9 mouse cellular contexts compared by ENCODE assay signal in the genomic region with DNA sequence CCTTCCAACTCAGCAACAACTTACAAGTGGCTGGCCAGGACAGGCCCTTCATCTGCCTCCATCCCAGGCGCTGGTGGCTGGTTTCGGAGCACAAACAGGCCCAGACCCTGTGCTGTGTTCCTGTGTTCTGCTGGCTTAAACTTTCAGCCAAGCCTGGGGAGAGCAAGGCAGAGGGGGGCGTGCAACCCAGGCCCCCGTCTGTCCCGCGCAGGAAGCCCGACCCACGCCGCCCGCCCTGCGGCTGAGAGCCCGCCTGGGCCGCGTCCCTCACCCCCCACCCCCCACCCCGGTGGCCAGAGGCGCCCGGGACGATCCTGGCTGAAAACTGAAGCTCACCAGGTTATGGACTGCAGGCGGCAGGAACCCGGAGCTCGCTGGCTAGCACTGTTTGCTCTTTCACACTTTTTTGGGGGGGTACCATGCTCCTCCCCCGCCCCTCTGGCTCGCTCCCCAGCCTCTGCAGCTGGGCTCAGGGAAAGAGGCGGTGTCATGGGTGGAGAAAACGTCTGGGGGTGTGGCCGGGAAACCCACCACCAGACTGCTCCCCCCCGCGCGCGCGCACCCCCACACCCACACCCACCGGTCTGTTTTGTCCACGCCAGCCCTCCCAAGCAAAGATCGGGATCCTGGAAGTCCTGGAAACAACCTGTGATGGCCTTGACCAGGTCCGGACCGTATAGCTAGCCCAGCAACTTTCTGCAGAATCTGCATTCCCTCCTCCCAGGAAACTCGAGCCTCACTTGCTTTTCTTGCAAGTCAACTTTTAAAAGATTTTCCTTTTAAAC. TPM values are rescaled to one million over a fixed set of nuclear protein-coding genes. Genes with fewer than 3 reads are reported as not detected.
DNase-seq lines count a peak whose midpoint lies in the region; ATAC-seq lines count a peak whose summit lies in the region.
"Had no signal": no experiment of that assay in that cellular context is flagged by ENCODE, and none has a peak within 500 bp of the region (broad histone marks: within the 10 kb centered on the region; RNA-seq: fewer than 3 reads in every experiment).

Gene Pabpc4l, minus strand, starts transcription at position 739 of the 785 bp plus-strand sequence.

- no peak for DNase-seq in kidney, adult 11 months
- peak; percentile 34 for DNase-seq in gastrocnemius, postnatal 25 days
- no peak for DNase-seq in c-Kit-positive CD71-positive TER-119-positive erythroid progenitor cells, embryonic 14.5 days (ENCODE audit: low spot score)

- WGBS in kidney, embryonic 15.5 days, result 2% methylated on average over 36 of the region's 37 CpGs
- under 1% methylated on average over 37 of the region's 37 CpGs for WGBS in hindbrain, embryonic 15.5 days
- WGBS in liver, embryonic 16.5 days (ENCODE audit: insufficient replicate concordance), result under 1% methylated on average over 37 of the region's 37 CpGs
- under 1% methylated on average over 37 of the region's 37 CpGs for WGBS in neural tube, embryonic 15.5 days

- H3K27ac ChIP-seq in kidney, embryonic 15.5 days, result peak within 1 kb of the TSS; percentile 84
- H3K27ac ChIP-seq in brown adipose tissue, adult 24 weeks (replicated peaks; ENCODE audit: low read depth, low read length), result no peak within 1 kb of the TSS
- H3K27ac ChIP-seq in hindbrain, embryonic 15.5 days (replicated peaks), result peak within 1 kb of the TSS; percentile 52
- no peak within 1 kb of the TSS for H3K27ac ChIP-seq in liver, embryonic 16.5 days (ENCODE audit: low read length)
- peak within 1 kb of the TSS; percentile 46 for H3K27ac ChIP-seq in neural tube, embryonic 15.5 days (replicated peaks)

- peaks cover 5% of the 10 kb centered on the region; the same call in 1 of the 2 replicates for H3K4me1 ChIP-seq in kidney, embryonic 15.5 days
- no peaks in the 10 kb centered on the region for H3K4me1 ChIP-seq in brown adipose tissue, adult 24 weeks (ENCODE audit: control insufficient read depth, insufficient read depth, insufficient read length, low read length)
- H3K4me1 ChIP-seq in hindbrain, embryonic 15.5 days (replicated peaks), result 0 out of 2 replicates have a peak, but pooled peaks cover 6% of the 10 kb centered on the region
- no peaks in the 10 kb centered on the region for H3K4me1 ChIP-seq in liver, embryonic 16.5 days (ENCODE audit: control insufficient read depth, low read depth, low read length)
- peaks cover 8% of the 10 kb centered on the region for H3K4me1 ChIP-seq in neural tube, embryonic 15.5 days

- H3K4me2 ChIP-seq in kidney, embryonic 15.5 days, result peak within 1 kb of the TSS; percentile 76
- H3K4me2 ChIP-seq in hindbrain, embryonic 15.5 days, result peak within 1 kb of the TSS; percentile 99
- H3K4me2 ChIP-seq in liver, embryonic 16.5 days (ENCODE audit: low read depth, low read length), result peak within 1 kb of the TSS; percentile 60
- H3K4me2 ChIP-seq in neural tube, embryonic 15.5 days, result peak within 1 kb of the TSS; percentile 98

- peak within 1 kb of the TSS; percentile 71 for H3K9ac ChIP-seq in kidney, embryonic 15.5 days
- peak within 1 kb of the TSS; percentile 38 for H3K9ac ChIP-seq in hindbrain, embryonic 15.5 days
- peak within 1 kb of the TSS; percentile 24; the same call in 1 of the 2 replicates for H3K9ac ChIP-seq in liver, embryonic 16.5 days (ENCODE audit: low read depth, low read length)
- H3K9ac ChIP-seq in neural tube, embryonic 15.5 days (replicated peaks), result peak within 1 kb of the TSS; percentile 57

- no peaks in the 10 kb centered on the region for H3K27me3 ChIP-seq in kidney, embryonic 15.5 days
- no peaks in the 10 kb centered on the region for H3K27me3 ChIP-seq in hindbrain, embryonic 15.5 days
- no peaks in the 10 kb centered on the region for H3K27me3 ChIP-seq in liver, embryonic 16.5 days (ENCODE audit: control insufficient read depth, insufficient read depth, low read depth, low read length)
- no peaks in the 10 kb centered on the region for H3K27me3 ChIP-seq in neural tube, embryonic 15.5 days (replicated peaks)

- ATAC-seq in kidney, embryonic 15.5 days (replicated peaks; ENCODE audit: low FRiP score), result peak; percentile 97
- ATAC-seq in hindbrain, embryonic 15.5 days (ENCODE audit: low FRiP score, low read depth), result peak; percentile 93
- peak; percentile 50; the same call in 1 of the 2 replicates for ATAC-seq in liver, embryonic 16.5 days (ENCODE audit: low read depth)
- ATAC-seq in neural tube, embryonic 15.5 days (ENCODE audit: low FRiP score), result peak; percentile 92

- H3K36me3 ChIP-seq in kidney, embryonic 15.5 days, result peaks cover 9% of the 10 kb centered on the region
- H3K36me3 ChIP-seq in hindbrain, embryonic 15.5 days, result no peaks in the 10 kb centered on the region
- H3K36me3 ChIP-seq in liver, embryonic 16.5 days (ENCODE audit: control insufficient read depth, insufficient read depth), result no peaks in the 10 kb centered on the region
- H3K36me3 ChIP-seq in neural tube, embryonic 15.5 days, result no peaks in the 10 kb centered on the region

- peak within 1 kb of the TSS; percentile 67 for H3K4me3 ChIP-seq in kidney, embryonic 15.5 days (replicated peaks)
- peak within 1 kb of the TSS; percentile 60 for H3K4me3 ChIP-seq in brown adipose tissue, adult 24 weeks (ENCODE audit: insufficient read depth, low read depth, low read length)
- H3K4me3 ChIP-seq in hindbrain, embryonic 15.5 days, result peak within 1 kb of the TSS; percentile 63
- peak within 1 kb of the TSS; percentile 54 for H3K4me3 ChIP-seq in liver, embryonic 16.5 days (ENCODE audit: low read depth, low read length)
- H3K4me3 ChIP-seq in neural tube, embryonic 15.5 days (replicated peaks), result peak within 1 kb of the TSS; percentile 58

- H3K9me3 ChIP-seq in kidney, embryonic 15.5 days (replicated peaks), result 0 out of 2 replicates have a peak, but pooled peaks cover 9% of the 10 kb centered on the region
- H3K9me3 ChIP-seq in hindbrain, embryonic 15.5 days, result no peaks in the 10 kb centered on the region
- H3K9me3 ChIP-seq in liver, embryonic 16.5 days (replicated peaks; ENCODE audit: control insufficient read depth, low read length), result no peaks in the 10 kb centered on the region
- H3K9me3 ChIP-seq in neural tube, embryonic 15.5 days (replicated peaks), result no peaks in the 10 kb centered on the region

RNA-seq across cellular contexts. Expression of gene Pabpc4l, which starts in this region (rescaled TPM):
- 12.4 and 13.7 TPM in 2 replicates for polyA plus RNA-seq in kidney, embryonic 15.5 days (2015; fragmentation: Nextera tagmentation; extraction: Ambion mirVana)
- polyA plus RNA-seq in brown adipose tissue, adult 24 weeks (2012; ENCODE audit: insufficient read depth, insufficient read length, missing spikeins), result 1.6 TPM in 1 of 2 replicates, not detected in the other
- total RNA-seq in gastrocnemius, postnatal 25 days (2021), result under 1 TPM; 0.49 to 0.56 TPM
- 2.2 and 3.1 TPM in 2 replicates for polyA plus RNA-seq in hindbrain, embryonic 15.5 days (2015; fragmentation: Nextera tagmentation; extraction: Ambion mirVana)
- polyA plus RNA-seq in liver, embryonic 16.5 days (2015; fragmentation: Nextera tagmentation; extraction: Ambion mirVana), result 0.76 and 1.1 TPM in 2 replicates
- 2.4 and 4.5 TPM in 2 replicates for polyA plus RNA-seq in neural tube, embryonic 15.5 days (2015; fragmentation: Nextera tagmentation; extraction: Ambion mirVana)
- total RNA-seq: MEL had no signal

Comparison
In these comparisons a context has a peak if more than half of its experiments do, and no peak if none do; other contexts are left out.
1. Peak in DNase-seq in gastrocnemius, postnatal 25 days; RNA of the gene not detected or under 1 TPM.
2. H3K27ac ChIP-seq: peak in kidney, embryonic 15.5 days (single experiment), hindbrain, embryonic 15.5 days (single experiment) and neural tube, embryonic 15.5 days (single experiment); none in brown adipose tissue, adult 24 weeks (single experiment) and liver, embryonic 16.5 days (single experiment).
3. Peak in every context shown above with its lines, with median percentiles within 50 percentile points of each other: ATAC-seq, H3K4me2 ChIP-seq, H3K4me3 ChIP-seq and H3K9ac ChIP-seq.